Mouse (Mus musculus) kidney, postnatal 0 days (tissue): Measurements from ENCODE around the gene Igfbp2. TPM values are rescaled to one million over a fixed set of nuclear protein-coding genes. Genes with fewer than 3 reads are reported as not detected.

ENCODE experiments used
- ATAC-seq: fragments of 200-750 bp; cut with Nextera tagmentation; replicated peaks from 2 replicates; pipeline ENCODE4 v1.8.0; 2017; ENCODE audit warnings: low read depth, moderate number of reproducible peaks, moderate TSS enrichment, moderate library complexity; ENCODE audit not compliant: low FRiP score
- DNase-seq: peaks from one replicate; pipeline ENCODE4 v3.0.0-alpha.2; 2016; ENCODE audit warnings: low spot score
- H3K27ac ChIP-seq: fragments of 300-500 bp; sonication (generic); 2 replicates; pipeline ENCODE4 v1.5.1; 2014; ENCODE audit warnings: mild to moderate bottlenecking
- H3K27me3 ChIP-seq: fragments of 300-500 bp; sonication (generic); 2 replicates; pipeline ENCODE4 v1.6.1; 2014; ENCODE audit warnings: low read length, mixed read lengths; ENCODE audit not compliant: insufficient read depth
- H3K36me3 ChIP-seq: fragments of 300-500 bp; sonication (generic); 2 replicates; pipeline ENCODE4 v1.6.1; 2014; ENCODE audit warnings: low read length, mixed read lengths; ENCODE audit not compliant: insufficient read depth
- H3K4me1 ChIP-seq: fragments of 300-500 bp; sonication (generic); replicated peaks from 2 replicates; pipeline ENCODE4 v1.6.1; 2014; ENCODE audit warnings: antibody characterized with exemption, low read length, mixed read lengths; ENCODE audit not compliant: insufficient read depth
- H3K4me2 ChIP-seq: fragments of 300-500 bp; sonication (generic); 2 replicates; pipeline ENCODE4 v1.6.1; 2014; ENCODE audit warnings: mild to moderate bottlenecking, low read length, moderate library complexity, mixed read lengths
- H3K4me3 ChIP-seq: fragments of 300-500 bp; sonication (generic); replicated peaks from 2 replicates; pipeline ENCODE4 v1.5.1; 2014; ENCODE audit warnings: low read depth, low read length
- H3K9ac ChIP-seq: fragments of 300-500 bp; sonication (generic); 2 replicates; pipeline ENCODE4 v1.6.1; 2014; ENCODE audit warnings: low read depth, low read length
- H3K9me3 ChIP-seq: fragments of 300-500 bp; sonication (generic); replicated peaks from 2 replicates; pipeline ENCODE4 v1.6.1; 2016; ENCODE audit warnings: low read length, inconsistent platforms, mixed read lengths
- CTCF ChIP-seq: IDR thresholded peaks from 2 replicates; pipeline ENCODE4 v1.5.1; 2016; ENCODE audit warnings: antibody characterized with exemption, low read depth, mild to moderate bottlenecking, moderate library complexity
- WGBS: fragments of 180-500 bp; shearing (Covaris S2); extraction: QIAGEN DNeasy Blood & Tissue Kit; methylation state at CpG from one replicate; pipeline ENCODE4 v1.1.7; 2014; 5-methylcytosine and 5-hydroxymethylcytosine counted together
- polyA plus RNA-seq: library from polyadenylated mRNA; unstranded; fragments of >200 nt; fragmentation: Nextera tagmentation; extraction: Ambion mirVana; gene quantifications from 2 replicates; pipeline ENCODE4 v1.2.1, GENCODE M21; 2015

Gene Igfbp2
- polyA plus RNA-seq, 1 experiment from 2014 or later = 123 TPM

DNA sequence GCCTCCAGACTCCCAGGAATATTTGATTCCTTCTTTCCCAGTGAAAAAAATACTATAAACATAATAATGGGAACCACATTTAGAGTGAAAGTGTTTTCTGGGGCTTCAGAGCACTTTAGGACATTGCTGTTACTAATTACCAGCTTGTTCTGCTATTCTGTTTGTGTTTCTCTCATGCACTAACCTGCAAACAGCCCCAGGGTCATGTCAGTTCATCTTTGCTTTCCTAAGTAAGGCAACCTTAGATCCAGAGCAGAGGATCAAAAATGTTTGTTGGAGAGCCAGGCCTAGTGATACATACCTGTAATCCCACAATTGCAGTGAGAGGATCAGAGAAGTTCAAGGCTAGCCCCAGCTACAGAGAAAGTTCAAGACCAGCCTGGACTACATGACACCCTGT lies 32.6 kb upstream of the Igfbp2 start:
- H3K9me3 ChIP-seq = no peaks in the 10 kb centered on the region
- H3K9ac ChIP-seq = no peak overlapping the region
- TF ChIP-seq CTCF = no peak
- no peaks in the 10 kb centered on the region for H3K27me3 ChIP-seq
- no peak overlapping the region for H3K4me2 ChIP-seq
- no peaks in the 10 kb centered on the region for H3K36me3 ChIP-seq
- H3K4me3 ChIP-seq = no peak overlapping the region
- ATAC-seq (no peak), DNase-seq (no peak)
- H3K4me1 ChIP-seq = no peaks in the 10 kb centered on the region
- no peak overlapping the region for H3K27ac ChIP-seq

DNA sequence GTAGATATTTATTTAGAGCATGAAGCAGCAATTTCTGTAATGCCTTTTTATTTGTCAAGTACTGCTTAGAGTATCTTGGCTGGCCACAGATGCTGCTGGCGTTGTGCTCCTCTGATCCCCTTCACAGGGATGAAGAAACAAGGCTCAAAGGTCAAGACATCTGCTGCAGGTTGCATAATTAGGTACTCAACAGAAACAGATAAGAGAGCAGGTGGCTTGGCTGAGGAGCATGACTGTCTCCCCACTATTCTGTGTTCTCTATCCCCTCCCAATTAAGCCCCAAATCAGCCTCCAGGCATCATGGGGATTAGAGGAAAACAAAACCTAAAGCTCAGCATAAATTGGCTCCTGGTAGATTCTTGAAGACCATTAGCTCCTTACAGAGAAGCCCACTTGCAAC lies 32.0 kb upstream of the Igfbp2 start:
- Histone ChIP-seq H3K9ac (no peak overlapping the region), H3K27ac (no peak overlapping the region), H3K4me3 (no peak overlapping the region), H3K36me3 (no peaks in the 10 kb centered on the region), H3K4me1 (no peaks in the 10 kb centered on the region), H3K9me3 (no peaks in the 10 kb centered on the region), H3K27me3 (no peaks in the 10 kb centered on the region), H3K4me2 (no peak overlapping the region)
- DNase-seq = no peak
- TF ChIP-seq CTCF = no peak
- 67% methylated on average over 1 of the region's 1 CpGs for WGBS
- ATAC-seq = no peak

DNA sequence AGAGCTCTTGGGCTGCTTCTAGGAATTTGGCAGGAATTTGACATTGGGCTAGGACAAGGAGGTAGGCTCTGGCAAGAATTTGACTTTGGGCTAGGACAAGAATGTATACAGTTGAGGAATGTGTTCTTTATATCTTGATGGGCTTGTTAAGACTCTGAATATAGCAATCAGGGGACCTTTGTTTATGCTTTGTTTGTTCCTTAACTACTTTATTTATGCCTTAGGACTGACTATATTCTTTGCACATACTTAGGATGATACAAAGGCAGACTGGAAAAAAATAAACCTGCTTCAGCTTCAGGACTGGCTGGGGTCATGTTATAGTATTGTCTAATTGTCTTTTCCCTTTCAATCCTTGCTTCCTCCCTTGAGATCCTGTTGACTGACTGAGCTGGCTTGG lies 31.1 kb upstream of the Igfbp2 start:
- no peaks in the 10 kb centered on the region for H3K9me3 ChIP-seq
- H3K27me3 ChIP-seq = no peaks in the 10 kb centered on the region
- no peak overlapping the region for H3K4me2 ChIP-seq
- no peaks in the 10 kb centered on the region for H3K36me3 ChIP-seq
- DNase-seq (no peak), ATAC-seq (no peak)
- H3K27ac ChIP-seq = no peak overlapping the region
- H3K4me1 ChIP-seq = no peaks in the 10 kb centered on the region
- TF ChIP-seq CTCF = no peak
- H3K9ac ChIP-seq = no peak overlapping the region
- H3K4me3 ChIP-seq = no peak overlapping the region

DNA sequence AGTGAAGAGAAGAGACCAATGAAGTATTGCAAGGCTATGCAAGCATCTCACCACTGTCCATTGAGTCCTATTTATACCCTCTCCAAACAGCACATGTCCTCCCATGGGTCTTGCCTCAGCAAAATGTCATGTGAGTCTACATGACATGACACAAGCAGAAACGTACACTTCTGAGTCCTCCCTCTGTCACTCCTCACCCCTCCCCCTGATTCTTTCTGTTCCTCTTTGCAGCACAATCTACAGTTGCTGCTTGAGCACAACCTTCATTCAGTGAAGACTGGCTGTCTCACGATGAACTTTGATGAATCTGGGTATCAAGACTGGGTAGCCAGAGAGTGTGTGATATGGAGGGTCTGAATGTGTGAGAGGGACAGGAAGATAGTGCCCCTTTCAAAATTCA lies 28.2 kb upstream of the Igfbp2 start:
- no peak for TF ChIP-seq CTCF
- Histone ChIP-seq H3K27me3 (no peaks in the 10 kb centered on the region), H3K9ac (no peak overlapping the region), H3K36me3 (no peaks in the 10 kb centered on the region), H3K4me2 (no peak overlapping the region), H3K4me1 (no peaks in the 10 kb centered on the region), H3K9me3 (no peaks in the 10 kb centered on the region), H3K4me3 (no peak overlapping the region), H3K27ac (no peak overlapping the region)
- DNase-seq (no peak), ATAC-seq (no peak)
- 81% methylated on average over 2 of the region's 2 CpGs for WGBS

DNA sequence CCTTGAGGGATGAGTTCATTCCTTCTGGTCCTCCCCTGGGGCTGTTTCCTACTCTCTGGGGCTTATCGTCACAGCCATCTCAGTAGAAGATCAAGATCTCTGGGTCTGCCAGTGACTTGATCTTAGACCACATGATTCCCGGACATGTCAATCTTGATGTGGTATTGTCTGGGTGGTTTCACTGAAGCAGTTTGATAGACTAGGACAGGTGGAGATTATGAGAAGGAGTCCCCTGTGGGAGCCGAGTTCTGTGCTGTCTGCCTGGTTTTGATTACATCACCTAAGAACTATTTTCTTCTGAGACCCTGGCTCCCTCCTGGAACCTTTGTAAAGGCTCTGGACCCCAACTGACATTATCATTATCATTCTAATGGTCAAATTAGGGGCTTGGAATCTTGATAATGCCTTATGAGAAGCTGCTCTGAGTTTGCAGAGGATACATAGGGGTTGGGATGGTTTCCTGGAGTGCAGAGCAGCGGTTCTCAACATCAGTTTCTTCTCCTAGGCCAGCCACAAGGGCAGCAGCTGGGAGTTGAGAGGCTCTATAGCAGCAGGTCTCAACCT lies 27.1 kb upstream of the Igfbp2 start:
- TF ChIP-seq CTCF = no peak
- Histone ChIP-seq H3K9me3 (no peaks in the 10 kb centered on the region), H3K9ac (no peak overlapping the region), H3K27me3 (no peaks in the 10 kb centered on the region), H3K4me3 (no peak overlapping the region), H3K4me2 (no peak overlapping the region), H3K4me1 (no peaks in the 10 kb centered on the region), H3K27ac (no peak overlapping the region), H3K36me3 (no peaks in the 10 kb centered on the region)
- DNase-seq (no peak), ATAC-seq (no peak)
- 74% methylated on average over 4 of the region's 4 CpGs for WGBS

DNA sequence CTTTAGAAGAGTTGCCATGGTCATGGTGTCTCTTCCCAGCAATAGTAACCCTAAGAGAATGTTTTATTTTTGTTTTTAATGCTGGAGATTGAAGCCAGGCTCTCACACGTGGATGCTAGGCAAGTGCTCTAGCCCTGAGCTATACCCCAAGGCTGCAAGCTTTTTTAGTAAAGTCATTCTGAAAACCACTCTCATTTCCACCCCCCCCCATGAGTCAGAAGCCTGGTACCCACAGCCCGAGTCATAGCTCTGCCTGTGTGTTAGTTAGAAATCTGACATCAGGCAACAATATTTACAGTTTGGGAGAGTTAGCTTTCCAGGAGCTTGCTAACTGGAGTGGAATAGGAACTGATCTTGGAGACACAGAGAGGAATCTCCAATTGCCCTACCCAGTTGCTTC lies 25.9 kb upstream of the Igfbp2 start:
- Histone ChIP-seq H3K27me3 (no peaks in the 10 kb centered on the region), H3K36me3 (no peaks in the 10 kb centered on the region), H3K4me3 (no peak overlapping the region), H3K9ac (no peak overlapping the region), H3K4me1 (no peaks in the 10 kb centered on the region), H3K9me3 (no peaks in the 10 kb centered on the region), H3K27ac (no peak overlapping the region), H3K4me2 (no peak overlapping the region)
- DNase-seq (no peak), ATAC-seq (no peak)
- no peak for TF ChIP-seq CTCF
- WGBS = 77% methylated on average over 2 of the region's 2 CpGs

DNA sequence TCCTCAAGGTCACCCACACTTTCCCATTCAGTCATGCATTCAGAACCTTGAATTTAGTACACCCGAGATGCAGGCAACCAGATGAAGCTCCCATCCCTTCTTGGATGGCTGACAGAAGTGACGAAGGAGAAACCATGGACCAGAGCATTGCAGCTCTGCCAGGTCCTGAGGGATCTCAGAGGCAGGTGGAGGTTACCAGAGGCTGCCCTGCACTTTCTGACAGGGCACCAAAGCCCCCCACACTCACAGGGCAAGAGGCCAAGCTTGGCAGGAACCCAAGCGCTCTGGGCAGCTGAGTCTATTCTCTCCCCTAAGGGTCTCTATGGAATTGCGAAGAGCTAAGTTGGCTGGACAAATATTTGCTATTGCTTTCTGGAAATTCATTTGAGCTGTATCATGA lies 20.3 kb upstream of the Igfbp2 start:
- Histone ChIP-seq H3K9ac (no peak overlapping the region), H3K27ac (no peak overlapping the region), H3K27me3 (no peaks in the 10 kb centered on the region), H3K36me3 (no peaks in the 10 kb centered on the region), H3K4me1 (0 out of 2 replicates have a peak, but pooled peaks cover 4% of the 10 kb centered on the region), H3K9me3 (no peaks in the 10 kb centered on the region), H3K4me2 (no peak overlapping the region), H3K4me3 (no peak overlapping the region)
- DNase-seq = no peak
- ATAC-seq = no peak
- no peak for TF ChIP-seq CTCF
- WGBS = 83% methylated on average over 4 of the region's 4 CpGs
